Mouse (Mus musculus) G1E (cell line): ENCODE results near the gene Lipe. TPM values are rescaled to one million over a fixed set of nuclear protein-coding genes. Genes with fewer than 3 reads are reported as not detected.
"Not testable (repeated sequence)": the region's sequence is repeated elsewhere in the genome, so short reads cannot be mapped to it uniquely, and the experiment has no call there.

Source experiments
- ATAC-seq: 2 replicates; pipeline ENCODE4 v1.8.0; 2016; ENCODE audit warnings: mild to moderate bottlenecking; ENCODE audit not compliant: insufficient number of reproducible peaks, poor library complexity, low FRiP score, severe bottlenecking; ENCODE audit errors: extremely low read depth
- DNase-seq: peaks from one replicate; pipeline ENCODE4 v3.0.0; 2012; ENCODE audit warnings: low spot score
- H3K27me3 ChIP-seq: 2 replicates; pipeline ENCODE4 v1.6.1; 2012; ENCODE audit warnings: mild to moderate bottlenecking, low read length, inconsistent platforms; ENCODE audit not compliant: insufficient read depth
- H3K36me3 ChIP-seq: replicated peaks from 2 replicates; pipeline ENCODE3; 2012; ENCODE audit warnings: mild to moderate bottlenecking, inconsistent platforms
- H3K4me1 ChIP-seq: 2 replicates; pipeline ENCODE4 v1.6.1; 2012; ENCODE audit warnings: low read depth, low read length, inconsistent platforms, mixed read lengths; ENCODE audit not compliant: insufficient read depth
- H3K4me3 ChIP-seq: 2 replicates; pipeline ENCODE4 v1.5.1; 2012; ENCODE audit warnings: low read depth, mild to moderate bottlenecking, inconsistent platforms, low read length, moderate library complexity, mixed read lengths
- H3K9me3 ChIP-seq: replicated peaks from 2 replicates; pipeline ENCODE4 v1.6.1; 2012; ENCODE audit warnings: inconsistent platforms
- CTCF ChIP-seq: IDR thresholded peaks from 2 replicates; pipeline ENCODE4 v1.5.1; 2012; ENCODE audit warnings: low read depth, low read length, inconsistent platforms, mixed read lengths
- GATA1 ChIP-seq: IDR thresholded peaks from 2 replicates; pipeline ENCODE4 v1.6.1; 2012; ENCODE audit warnings: borderline replicate concordance, low read length, inconsistent platforms, mixed read lengths
- GATA2 ChIP-seq: IDR thresholded peaks from 2 replicates; pipeline ENCODE4 v1.6.1; 2012; ENCODE audit warnings: low read depth, low read length, inconsistent platforms, borderline replicate concordance
- POLR2AphosphoS5 ChIP-seq: IDR thresholded peaks from 2 replicates; pipeline ENCODE4 v1.6.1; 2012; ENCODE audit warnings: low read depth, low read length, inconsistent platforms; ENCODE audit not compliant: insufficient replicate concordance
- TAL1 ChIP-seq: conservative IDR thresholded peaks from 2 replicates; pipeline ENCODE4 v1.6.1; 2012; ENCODE audit warnings: low read depth, low read length, inconsistent platforms, mixed read lengths
- polyA plus RNA-seq: library from polyadenylated mRNA; stranded (reverse); fragments of >175 nt; gene quantifications from 2 replicates; pipeline ENCODE4 v1.2.3, GENCODE M21; 2012
- total RNA-seq, 2 experiments: library from RNA; stranded (forward) in 1 of 2; stranded (reverse) in 1 of 2; fragments of 200-1000 nt in 1 of 2; fragments of >200 nt in 1 of 2; fragmentation: Nextera tagmentation in 1 of 2; gene quantifications; 2 replicates each; pipeline ENCODE4 v1.2.3; 2014 to 2017

The Lipe gene
- total and polyA plus RNA-seq, 3 experiments = 4.6 to 15.7 (median 6.1) TPM

DNA sequence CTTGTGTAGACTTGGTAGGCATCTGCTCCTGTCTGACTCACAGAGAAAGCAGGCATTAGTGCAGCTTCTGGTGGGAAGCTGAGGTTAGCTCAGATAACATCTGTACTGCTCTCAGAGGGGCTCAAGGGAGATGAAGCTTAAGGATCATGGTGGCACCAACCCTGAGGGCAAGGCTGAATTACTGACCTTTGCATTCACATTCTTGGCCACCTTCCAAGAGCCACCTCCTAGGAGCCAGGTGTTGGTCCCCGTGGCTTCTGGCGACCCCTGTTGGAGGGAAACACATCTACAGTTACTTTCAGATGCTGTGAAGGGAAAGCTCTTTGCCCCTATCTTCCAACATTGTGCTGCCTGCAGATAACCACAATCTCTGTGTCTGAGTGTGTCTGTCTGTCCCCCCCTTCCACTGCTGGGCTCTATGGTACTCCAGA lies 4.2 kb upstream of the Lipe start:
- H3K36me3 ChIP-seq = peaks cover 23% of the 10 kb centered on the region
- TF ChIP-seq CTCF = peak; percentile 61
- TF ChIP-seq POLR2AphosphoS5 = no peak
- no peaks in the 10 kb centered on the region for H3K27me3 ChIP-seq
- no peak overlapping the region for H3K4me3 ChIP-seq
- ATAC-seq = no peak
- no peaks in the 10 kb centered on the region for H3K9me3 ChIP-seq
- DNase-seq = no peak
- H3K4me1 ChIP-seq = peaks cover 13% of the 10 kb centered on the region

DNA sequence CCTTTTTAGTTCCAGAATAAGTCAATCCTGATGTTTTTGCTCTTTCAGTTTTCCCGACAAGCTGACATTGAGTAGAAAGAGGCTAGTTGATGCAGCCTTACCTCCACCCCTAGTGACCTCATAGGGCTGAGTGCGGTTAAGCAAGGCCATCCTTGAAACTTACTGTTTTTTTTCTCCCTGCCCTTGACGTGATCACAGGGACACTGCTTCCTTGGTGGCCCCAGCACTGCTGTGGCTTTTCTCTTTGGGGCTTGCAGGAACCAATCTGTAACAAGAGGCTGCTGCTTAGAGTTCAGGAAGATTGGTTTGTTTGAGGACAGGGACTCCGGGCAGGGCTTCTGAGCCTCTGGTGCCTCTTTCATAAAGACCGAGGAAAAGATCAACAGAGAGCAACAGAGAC lies 3.5 kb upstream of the Lipe start:
- Histone ChIP-seq H3K4me3 (no peak overlapping the region), H3K36me3 (peaks cover 23% of the 10 kb centered on the region), H3K9me3 (no peaks in the 10 kb centered on the region), H3K27me3 (no peaks in the 10 kb centered on the region), H3K4me1 (peaks cover 16% of the 10 kb centered on the region)
- TF ChIP-seq CTCF (no peak), TAL1 (no peak)
- no peak for DNase-seq
- ATAC-seq = no peak

DNA sequence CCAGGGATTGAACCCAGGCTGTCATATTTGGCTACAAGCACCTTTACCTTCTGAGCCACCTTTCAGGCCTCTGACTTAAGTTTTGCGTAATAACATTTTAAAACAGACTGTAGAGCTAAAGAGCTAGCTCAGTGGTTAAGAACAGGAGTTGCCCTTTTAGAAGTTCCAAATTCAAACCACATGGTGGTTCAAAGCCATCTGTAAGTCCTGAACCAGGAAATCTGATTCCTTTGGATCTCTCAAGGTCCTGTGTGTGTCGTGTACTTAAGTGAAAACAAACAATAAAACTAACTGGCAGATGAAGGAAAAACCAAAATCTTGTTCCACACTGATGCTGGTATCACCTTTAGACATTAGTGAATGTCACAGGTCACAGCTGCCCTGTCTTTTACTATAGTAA lies 3.0 kb upstream of the Lipe start:
- Histone ChIP-seq H3K4me3 (no peak overlapping the region), H3K9me3 (no peaks in the 10 kb centered on the region), H3K4me1 (peaks cover 20% of the 10 kb centered on the region), H3K36me3 (peaks cover 25% of the 10 kb centered on the region), H3K27me3 (no peaks in the 10 kb centered on the region)
- no peak for ATAC-seq
- TF ChIP-seq POLR2AphosphoS5 = no peak
- no peak for TF ChIP-seq GATA1
- no peak for TF ChIP-seq TAL1
- no peak for TF ChIP-seq CTCF
- TF ChIP-seq GATA2 = no peak
- DNase-seq = no peak

DNA sequence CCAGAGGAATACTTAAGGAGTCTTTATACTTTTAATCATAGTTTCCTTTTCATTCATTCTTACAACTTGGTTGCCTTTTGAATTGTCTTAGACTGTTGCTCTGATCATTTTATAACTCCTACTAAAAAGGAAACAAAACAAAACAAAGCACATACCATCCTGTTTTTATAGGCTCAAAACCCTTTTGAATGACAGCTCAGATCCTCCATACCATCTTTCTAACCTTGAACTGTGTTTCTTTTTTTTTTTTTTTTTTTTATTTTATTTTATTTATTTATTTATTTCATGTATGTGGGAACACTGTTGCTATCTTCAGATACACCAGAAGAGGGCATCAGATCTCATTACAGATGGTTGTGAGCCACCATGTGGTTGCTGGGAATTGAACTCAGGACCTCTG lies 518 bp upstream of the Lipe start:
- not testable (repeated sequence) for H3K4me3 ChIP-seq

DNA sequence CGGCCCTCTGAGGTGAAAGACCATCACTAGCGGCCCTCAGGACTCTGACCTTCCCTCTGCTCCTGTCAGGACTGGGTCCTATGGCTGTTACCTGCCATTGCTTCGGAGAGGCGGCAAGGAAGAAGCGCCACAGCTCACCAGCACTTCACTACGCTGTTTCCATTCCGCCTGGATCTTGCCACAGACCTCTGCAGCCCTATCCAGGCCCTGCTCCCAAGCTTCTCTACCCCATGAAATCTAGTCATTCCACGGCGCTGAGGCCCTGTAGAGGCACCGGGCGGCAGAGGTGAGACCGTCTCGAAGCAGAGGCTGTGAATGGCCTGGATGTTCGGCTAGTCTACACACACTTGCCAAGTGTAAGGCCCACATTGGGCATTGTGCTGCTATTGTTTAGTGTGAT lies 1.9 kb downstream of the Lipe start:
- peak overlapping the region; percentile 44; the same call in 1 of the 2 replicates for H3K4me3 ChIP-seq
- TF ChIP-seq TAL1 (no peak), GATA1 (no peak), CTCF (no peak), GATA2 (no peak), POLR2AphosphoS5 (no peak)
- peaks cover 42% of the 10 kb centered on the region for H3K36me3 ChIP-seq
- ATAC-seq (no peak), DNase-seq (no peak)
- peaks cover 53% of the 10 kb centered on the region for H3K4me1 ChIP-seq
- H3K9me3 ChIP-seq = no peaks in the 10 kb centered on the region
- H3K27me3 ChIP-seq = no peaks in the 10 kb centered on the region

More for the DNA sequence above, 518 bp upstream of the Lipe start:
- not testable (repeated sequence) for DNase-seq, ATAC-seq, H3K27me3 ChIP-seq, H3K9me3 ChIP-seq
- H3K4me1 ChIP-seq = peaks cover 35% of the 10 kb centered on the region
- H3K36me3 ChIP-seq = peaks cover 24% of the 10 kb centered on the region

DNA sequence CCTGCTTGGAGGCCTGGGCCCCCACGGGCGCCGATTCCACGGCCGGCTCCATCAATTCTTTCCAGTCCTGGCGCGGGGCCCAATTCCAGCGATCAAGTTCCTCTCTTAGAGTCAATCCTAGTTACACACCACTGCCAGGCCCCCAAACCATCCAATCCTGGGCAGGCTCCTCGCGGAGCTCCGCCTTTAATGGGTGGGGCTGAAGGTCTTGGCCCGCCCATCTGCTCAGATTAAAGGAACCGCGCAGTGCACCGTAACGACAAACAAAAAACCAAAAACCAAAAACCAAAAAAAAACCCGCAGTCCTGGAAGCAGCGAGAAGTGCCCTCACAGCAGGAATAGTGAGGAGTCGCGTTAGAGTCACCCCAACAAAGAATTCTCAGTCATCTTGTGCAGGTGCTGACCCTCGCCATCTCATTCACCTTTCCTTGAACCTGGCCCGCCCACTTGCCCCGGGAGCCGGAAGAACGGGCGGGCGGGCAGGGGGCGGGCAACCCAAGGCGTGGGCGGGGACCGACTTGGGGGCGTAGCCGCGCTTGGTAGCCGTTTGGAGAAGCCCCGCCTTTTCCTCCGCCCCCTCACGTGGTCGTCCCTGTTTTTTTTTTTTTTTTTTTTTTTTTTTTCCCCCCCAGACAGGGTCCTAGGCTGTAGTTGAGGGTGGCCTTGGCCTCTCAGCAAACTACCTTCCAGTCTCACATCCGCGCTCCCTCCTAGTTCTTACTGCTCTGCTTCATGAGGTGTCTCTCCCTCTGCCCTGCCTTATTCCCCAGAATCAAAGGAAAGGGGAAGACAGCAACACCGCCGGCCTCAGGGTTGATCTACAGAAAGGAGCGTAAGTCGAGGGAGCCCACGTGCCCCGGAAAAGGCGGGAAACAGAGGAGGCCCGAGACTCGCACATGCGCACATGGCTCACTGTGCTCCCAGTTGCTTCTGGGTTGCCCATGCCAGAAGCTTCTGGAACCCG lies 2.7 kb downstream of the Lipe start:
- DNase-seq (peak; percentile 98), ATAC-seq (peak; percentile 97)
- H3K4me3 ChIP-seq = peak overlapping the region; percentile 76
- H3K36me3 ChIP-seq = peaks cover 48% of the 10 kb centered on the region
- peaks cover 59% of the 10 kb centered on the region for H3K4me1 ChIP-seq
- H3K27me3 ChIP-seq = no peaks in the 10 kb centered on the region
- no peaks in the 10 kb centered on the region for H3K9me3 ChIP-seq
- no peak for TF ChIP-seq POLR2AphosphoS5
- no peak for TF ChIP-seq CTCF
- no peak for TF ChIP-seq GATA1

DNA sequence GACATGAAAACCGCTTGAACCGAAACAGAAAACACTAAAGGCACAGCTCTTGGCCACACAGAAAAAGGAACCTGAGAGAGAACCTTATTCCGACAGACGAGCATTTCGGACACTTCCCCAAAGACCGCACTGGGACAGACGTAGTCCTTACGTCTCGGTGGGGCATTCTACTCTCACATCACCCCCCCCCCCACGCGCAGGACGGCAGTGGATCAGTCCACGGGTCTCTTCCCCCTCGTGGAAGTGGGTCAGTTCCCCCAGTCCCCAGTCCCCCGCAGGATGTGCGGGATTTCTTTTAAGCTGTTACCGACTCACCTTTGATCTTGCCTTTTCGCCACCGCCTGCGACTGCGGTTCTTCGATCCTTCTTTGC lies 3.3 kb downstream of the Lipe start:
- DNase-seq = no peak
- H3K27me3 ChIP-seq = no peaks in the 10 kb centered on the region
- TF ChIP-seq GATA2 = no peak
- no peak for TF ChIP-seq CTCF
- TF ChIP-seq GATA1 = no peak
- no peak for TF ChIP-seq POLR2AphosphoS5
- no peak for TF ChIP-seq TAL1
- peaks cover 66% of the 10 kb centered on the region for H3K4me1 ChIP-seq
- H3K9me3 ChIP-seq = no peaks in the 10 kb centered on the region
- peak overlapping the region; percentile 76 for H3K4me3 ChIP-seq
- ATAC-seq = no peak
- H3K36me3 ChIP-seq = peaks cover 53% of the 10 kb centered on the region
